Mouse (Mus musculus) lung, embryonic 14.5 days (tissue): ENCODE measurements at regions not wholly inside any gene's neighbourhood (a gene's known extent, or its start where the extent isn't known, plus 50 kb on each side); places are given as distances from the start of the nearest gene placed in this dataset.
A peak's percentile ranks its signal among the peaks of the same experiment; 100 is the strongest.

Experiments used
- ATAC-seq: fragments of 200-750 bp; cut with Nextera tagmentation; 2 replicates; pipeline ENCODE4 v1.8.0; 2017; ENCODE audit warnings: mild to moderate bottlenecking, moderate TSS enrichment, moderate library complexity; ENCODE audit not compliant: insufficient read depth
- DNase-seq: peaks from one replicate; pipeline ENCODE4 v3.0.0-alpha.2; 2015
- H3K27ac ChIP-seq: fragments of 300-500 bp; sonication (generic); 2 replicates; pipeline ENCODE4 v1.5.1; 2014; ENCODE audit warnings: low read depth, mild to moderate bottlenecking, moderate library complexity
- H3K27me3 ChIP-seq: fragments of 300-500 bp; sonication (generic); 2 replicates; pipeline ENCODE4 v1.6.1; 2014; ENCODE audit warnings: low read length, control low read depth; ENCODE audit not compliant: insufficient read depth
- H3K36me3 ChIP-seq: fragments of 300-500 bp; sonication (generic); 2 replicates; pipeline ENCODE4 v1.6.1; 2014; ENCODE audit warnings: control low read depth; ENCODE audit not compliant: insufficient read depth
- H3K4me1 ChIP-seq: fragments of 300-500 bp; sonication (generic); 2 replicates; pipeline ENCODE4 v1.6.1; 2014; ENCODE audit warnings: antibody characterized with exemption, control low read depth; ENCODE audit not compliant: insufficient read depth
- H3K4me2 ChIP-seq: fragments of 300-500 bp; sonication (generic); 2 replicates; pipeline ENCODE4 v1.6.1; 2014; ENCODE audit warnings: mild to moderate bottlenecking
- H3K4me3 ChIP-seq: fragments of 300-500 bp; sonication (generic); 2 replicates; pipeline ENCODE4 v1.5.1; 2014; ENCODE audit warnings: low read depth, low read length
- H3K9ac ChIP-seq: fragments of 300-500 bp; sonication (generic); 2 replicates; pipeline ENCODE4 v1.6.1; 2014
- H3K9me3 ChIP-seq: fragments of 300-500 bp; sonication (generic); 2 replicates; pipeline ENCODE4 v1.6.1; 2016; ENCODE audit warnings: low read depth, low read length, control low read depth
- CTCF ChIP-seq: IDR thresholded peaks from 2 replicates; pipeline ENCODE4 v1.5.1; 2016; ENCODE audit warnings: antibody characterized with exemption, low read depth
- WGBS: fragments of 180-500 bp; shearing (Covaris S2); extraction: QIAGEN DNeasy Blood & Tissue Kit; methylation state at CpG from one replicate; pipeline ENCODE4 v1.1.7; 2014; 5-methylcytosine and 5-hydroxymethylcytosine counted together

GRCm38 (mm10) chr14:67554897-67555296 is 1545.9 kb upstream of the Gulo start:
- H3K4me2 ChIP-seq, result no peak overlapping the region
- no peaks in the 10 kb centered on the region for H3K4me1 ChIP-seq
- no peak for DNase-seq
- no peak for TF ChIP-seq CTCF
- H3K4me3 ChIP-seq, result no peak overlapping the region
- ATAC-seq, result no peak
- H3K27ac ChIP-seq, result no peak overlapping the region
- no peak overlapping the region for H3K9ac ChIP-seq
- no peaks in the 10 kb centered on the region for H3K9me3 ChIP-seq
- WGBS, result 91% methylated on average over 7 of the region's 7 CpGs
- H3K27me3 ChIP-seq, result no peaks in the 10 kb centered on the region
- no peaks in the 10 kb centered on the region for H3K36me3 ChIP-seq

GRCm38 (mm10) chr14:67550462-67551185 is 1541.6 kb upstream of the Gulo start:
- Histone ChIP-seq H3K36me3 (no peaks in the 10 kb centered on the region), H3K4me1 (no peaks in the 10 kb centered on the region), H3K27me3 (no peaks in the 10 kb centered on the region), H3K4me2 (no peak overlapping the region), H3K9me3 (no peaks in the 10 kb centered on the region; the same call in 1 of the 2 replicates), H3K27ac (no peak overlapping the region), H3K4me3 (no peak overlapping the region), H3K9ac (no peak overlapping the region)
- WGBS, result 62% methylated on average over 6 of the region's 6 CpGs
- TF ChIP-seq CTCF, result no peak
- no peak for DNase-seq
- no peak for ATAC-seq

GRCm38 (mm10) chr14:67548750-67549149 is 1539.7 kb upstream of the Gulo start:
- Histone ChIP-seq H3K36me3 (no peaks in the 10 kb centered on the region), H3K9me3 (peaks cover 3% of the 10 kb centered on the region; the same call in 1 of the 2 replicates), H3K4me2 (no peak overlapping the region), H3K4me3 (no peak overlapping the region), H3K4me1 (no peaks in the 10 kb centered on the region), H3K9ac (no peak overlapping the region), H3K27ac (no peak overlapping the region), H3K27me3 (no peaks in the 10 kb centered on the region)
- WGBS, result 83% methylated on average over 6 of the region's 6 CpGs
- peak; percentile 49 for TF ChIP-seq CTCF
- DNase-seq (no peak), ATAC-seq (no peak)

- TF ChIP-seq CTCF, result no peak
- no peak for DNase-seq
- peaks cover 6% of the 10 kb centered on the region; the same call in 1 of the 2 replicates for H3K9me3 ChIP-seq
- H3K4me3 ChIP-seq, result no peak overlapping the region
- no peaks in the 10 kb centered on the region for H3K36me3 ChIP-seq
- ATAC-seq, result no peak
- no peaks in the 10 kb centered on the region for H3K27me3 ChIP-seq
- H3K4me1 ChIP-seq, result no peaks in the 10 kb centered on the region
- no peak overlapping the region for H3K27ac ChIP-seq
- H3K4me2 ChIP-seq, result no peak overlapping the region
- H3K9ac ChIP-seq, result no peak overlapping the region
- 58% methylated on average over 5 of the region's 5 CpGs for WGBS
Measured at GRCm38 (mm10) chr14:67545036-67545435, 1536.0 kb upstream of the Gulo start.

- no peak for TF ChIP-seq CTCF
- Histone ChIP-seq H3K9me3 (0 out of 2 replicates have a peak, but pooled peaks cover 6% of the 10 kb centered on the region), H3K4me1 (no peaks in the 10 kb centered on the region), H3K27me3 (no peaks in the 10 kb centered on the region), H3K4me2 (no peak overlapping the region), H3K27ac (no peak overlapping the region), H3K4me3 (no peak overlapping the region), H3K9ac (no peak overlapping the region), H3K36me3 (no peaks in the 10 kb centered on the region)
- DNase-seq, result peak; percentile 10
- ATAC-seq, result no peak
- WGBS, result 32% methylated on average over 4 of the region's 4 CpGs
Measured at GRCm38 (mm10) chr14:67541271-67541711, 1532.3 kb upstream of the Gulo start.

- 0 out of 2 replicates have a peak, but pooled peaks cover 3% of the 10 kb centered on the region for H3K9me3 ChIP-seq
- no peaks in the 10 kb centered on the region for H3K27me3 ChIP-seq
- H3K4me1 ChIP-seq, result no peaks in the 10 kb centered on the region
- TF ChIP-seq CTCF, result no peak
- H3K27ac ChIP-seq, result no peak overlapping the region
- no peaks in the 10 kb centered on the region for H3K36me3 ChIP-seq
- ATAC-seq (no peak), DNase-seq (no peak)
- no peak overlapping the region for H3K9ac ChIP-seq
- no peak overlapping the region for H3K4me2 ChIP-seq
- WGBS, result 64% methylated on average over 9 of the region's 9 CpGs
- H3K4me3 ChIP-seq, result no peak overlapping the region
Measured at GRCm38 (mm10) chr14:67538696-67539095, 1529.7 kb upstream of the Gulo start.

GRCm38 (mm10) chr14:67536787-67537659 is 1528.0 kb upstream of the Gulo start:
- H3K27ac ChIP-seq, result no peak overlapping the region
- WGBS, result 39% methylated on average over 8 of the region's 8 CpGs
- no peak overlapping the region for H3K9ac ChIP-seq
- H3K9me3 ChIP-seq, result no peaks in the 10 kb centered on the region
- H3K36me3 ChIP-seq, result no peaks in the 10 kb centered on the region
- no peaks in the 10 kb centered on the region for H3K27me3 ChIP-seq
- TF ChIP-seq CTCF, result no peak
- no peak overlapping the region for H3K4me3 ChIP-seq
- DNase-seq, result peak; percentile 18
- H3K4me1 ChIP-seq, result no peaks in the 10 kb centered on the region
- H3K4me2 ChIP-seq, result no peak overlapping the region
- no peak for ATAC-seq
